Mouse (Mus musculus) liver, adult (tissue): ENCODE measurements at regions not wholly inside any gene's neighbourhood (a gene's known extent, or its start where the extent isn't known, plus 50 kb on each side); places are given as distances from the start of the nearest gene placed in this dataset.

Source experiments
- GATA4 ChIP-seq: IDR thresholded peaks from 2 replicates; pipeline ENCODE4 v1.6.1; 2014; ENCODE audit warnings: mild to moderate bottlenecking, low read length; ENCODE audit not compliant: insufficient replicate concordance

- TF ChIP-seq GATA4, result no peak
Measured at GRCm38 (mm10) chr12:94749747-94750515, 942.1 kb upstream of the Flrt2 start.

- no peak for TF ChIP-seq GATA4
Measured at GRCm38 (mm10) chr12:94755754-94756153, 936.3 kb upstream of the Flrt2 start.

GRCm38 (mm10) chr12:94795913-94796615 is 896.0 kb upstream of the Flrt2 start:
- TF ChIP-seq GATA4, result no peak

GRCm38 (mm10) chr12:94804692-94805091 is 887.3 kb upstream of the Flrt2 start:
- TF ChIP-seq GATA4, result no peak

GRCm38 (mm10) chr12:94831400-94831799 is 860.6 kb upstream of the Flrt2 start:
- TF ChIP-seq GATA4, result no peak

- no peak for TF ChIP-seq GATA4
Measured at GRCm38 (mm10) chr12:94862720-94863119, 829.3 kb upstream of the Flrt2 start.

- no peak for TF ChIP-seq GATA4
Measured at GRCm38 (mm10) chr12:94910816-94911215, 781.2 kb upstream of the Flrt2 start.

- TF ChIP-seq GATA4, result no peak
Measured at GRCm38 (mm10) chr12:94943067-94943466, 749.0 kb upstream of the Flrt2 start.
